Mouse (Mus musculus): ENCODE results near the gene Junb.

- TF ChIP-seq CTCF (IDR thresholded peaks at IDR 0.05; ENCODE audit: low read depth) (no peak), EP300 (IDR thresholded peaks at IDR 0.05; ENCODE audit: low read depth) (no peak)
Measured at GRCm38 (mm10) chr8:84949753-84950152, 28.8 kb downstream of the Junb start.
